Mouse (Mus musculus): ENCODE measurements around the gene Gm21985. TPM values are rescaled to one million over a fixed set of nuclear protein-coding genes. Genes with fewer than 3 reads are reported as not detected.

Gm21985 gene
- 0.40 TPM for polyA plus RNA-seq (2014; fragmentation: Illumina TruSeq; extraction: RNeasy Lipid Tissue Mini Kit (QIAGEN cat#74804); ENCODE audit: low read depth, low replicate concordance)

GRCm38 (mm10) chr2:112266242-112266592, at the start of gene Gm21985:
TSS of gene Gm21985 (plus strand) at chr2:112266314.

GRCm38 (mm10) chr2:112239212-112239934, 26.7 kb upstream of the Gm21985 start, which contains the start of gene Lpcat4:
TSS of gene Lpcat4 (plus strand) at chr2:112239468.

GRCm38 (mm10) chr2:112259241-112259962, 6.7 kb upstream of the Gm21985 start, which contains the start of gene Nutm1:
TSS of gene Nutm1 (minus strand) at chr2:112259291.

GRCm38 (mm10) chr2:112261748-112262653, 4.1 kb upstream of the Gm21985 start, which contains the start of gene Nop10:
TSS of gene Nop10 (plus strand) at chr2:112261926.

GRCm38 (mm10) chr2:112265448-112266241, 469 bp upstream of the Gm21985 start, which contains the start of gene Slc12a6:
TSS of gene Slc12a6 (plus strand) at chr2:112265825.

GRCm38 (mm10) chr2:112367726-112368673, 101.9 kb downstream of the Gm21985 start, which contains the start of gene Emc4:
TSS of gene Emc4 (minus strand) at chr2:112368027.

DNA sequence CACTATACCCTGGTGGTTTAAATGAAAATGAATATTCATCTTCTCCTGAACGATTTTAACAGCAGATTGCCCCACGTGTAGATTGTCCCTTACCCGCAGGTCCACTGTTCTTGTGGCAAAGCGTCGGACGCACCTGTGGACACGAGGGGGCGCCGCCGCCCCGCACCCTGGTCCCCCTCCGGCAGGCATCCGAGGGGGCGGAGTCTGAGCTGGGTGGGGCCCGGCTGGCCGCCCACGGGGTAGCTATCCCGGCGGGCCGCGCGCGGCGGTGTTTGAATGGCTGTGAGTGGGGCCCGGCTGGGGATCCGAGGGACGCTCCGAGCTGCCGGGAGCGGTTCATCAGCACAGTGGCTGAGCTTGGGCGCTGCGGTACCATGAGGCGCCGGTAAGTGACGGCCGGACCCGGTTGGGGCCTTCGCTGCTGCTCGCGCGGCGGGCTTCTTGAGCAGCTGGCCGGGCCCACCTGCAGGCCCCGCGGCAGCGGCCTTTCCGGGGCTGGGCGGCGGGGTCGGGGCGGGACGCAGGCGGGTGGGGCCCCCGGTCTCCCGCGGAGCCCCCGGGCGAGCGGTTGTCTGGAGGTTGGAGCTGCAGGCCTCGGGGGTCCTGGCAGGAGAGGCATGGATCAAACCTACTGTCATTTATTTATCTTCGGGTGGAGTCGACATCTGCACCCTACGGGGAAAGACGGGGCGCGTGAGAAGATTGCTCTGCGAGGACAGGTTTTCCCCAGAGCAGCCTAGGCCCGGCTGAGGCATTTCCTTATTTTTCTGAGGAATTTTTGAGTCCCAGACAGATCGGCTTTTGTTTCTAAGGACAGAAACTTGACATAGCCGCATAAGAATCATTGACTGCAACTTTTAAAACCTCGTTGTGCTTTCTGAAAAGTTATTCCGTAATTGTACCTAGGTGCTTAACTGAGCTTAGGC, 113.1 kb downstream of the Gm21985 start, which contains the start of gene Katnbl1:
Gene Katnbl1 (plus strand): TSS at position 239 of the 926 bp plus-strand sequence.

GRCm38 (mm10) chr2:112454862-112455564, 188.9 kb downstream of the Gm21985 start, which contains the start of gene Emc7:
TSS of gene Emc7 (plus strand) at chr2:112454997.

Other genes with a start within 250 kb of the Gm21985 start
- gene Olfr1311, start 241.9 kb upstream of the Gm21985 start, polyA plus RNA-seq (2014; fragmentation: Illumina TruSeq; extraction: RNeasy Lipid Tissue Mini Kit (QIAGEN cat#74804); ENCODE audit: low read depth, low replicate concordance), result not detected
- not detected for gene Olfr1312, start 216.1 kb upstream of the Gm21985 start, polyA plus RNA-seq (2014; fragmentation: Illumina TruSeq; extraction: RNeasy Lipid Tissue Mini Kit (QIAGEN cat#74804); ENCODE audit: low read depth, low replicate concordance)
- not detected for gene Olfr1313, start 188.5 kb upstream of the Gm21985 start, polyA plus RNA-seq (2014; fragmentation: Illumina TruSeq; extraction: RNeasy Lipid Tissue Mini Kit (QIAGEN cat#74804); ENCODE audit: low read depth, low replicate concordance)
- gene Olfr1314, start 169.5 kb upstream of the Gm21985 start, polyA plus RNA-seq (2014; fragmentation: Illumina TruSeq; extraction: RNeasy Lipid Tissue Mini Kit (QIAGEN cat#74804); ENCODE audit: low read depth, low replicate concordance), result not detected
- not detected for gene Olfr1315-ps1, start 150.9 kb upstream of the Gm21985 start, polyA plus RNA-seq (2014; fragmentation: Illumina TruSeq; extraction: RNeasy Lipid Tissue Mini Kit (QIAGEN cat#74804); ENCODE audit: low read depth, low replicate concordance)
- gene Olfr1316, start 131.3 kb upstream of the Gm21985 start, polyA plus RNA-seq (2014; fragmentation: Illumina TruSeq; extraction: RNeasy Lipid Tissue Mini Kit (QIAGEN cat#74804); ENCODE audit: low read depth, low replicate concordance), result not detected
- gene Olfr1317, start 126.0 kb upstream of the Gm21985 start, polyA plus RNA-seq (2014; fragmentation: Illumina TruSeq; extraction: RNeasy Lipid Tissue Mini Kit (QIAGEN cat#74804); ENCODE audit: low read depth, low replicate concordance), result not detected
- not detected for gene Olfr1318, start 112.1 kb upstream of the Gm21985 start, polyA plus RNA-seq (2014; fragmentation: Illumina TruSeq; extraction: RNeasy Lipid Tissue Mini Kit (QIAGEN cat#74804); ENCODE audit: low read depth, low replicate concordance)
- gene Lpcat4, start 26.8 kb upstream of the Gm21985 start, polyA plus RNA-seq (2014; fragmentation: Illumina TruSeq; extraction: RNeasy Lipid Tissue Mini Kit (QIAGEN cat#74804); ENCODE audit: low read depth, low replicate concordance), result not detected
- not detected for gene Nutm1, start 7.0 kb upstream of the Gm21985 start, polyA plus RNA-seq (2014; fragmentation: Illumina TruSeq; extraction: RNeasy Lipid Tissue Mini Kit (QIAGEN cat#74804); ENCODE audit: low read depth, low replicate concordance)
- gene Nop10, start 4.4 kb upstream of the Gm21985 start, polyA plus RNA-seq (2014; fragmentation: Illumina TruSeq; extraction: RNeasy Lipid Tissue Mini Kit (QIAGEN cat#74804); ENCODE audit: low read depth, low replicate concordance), result 48.2 TPM
- 44.4 TPM for gene Slc12a6, start 489 bp upstream of the Gm21985 start, polyA plus RNA-seq (2014; fragmentation: Illumina TruSeq; extraction: RNeasy Lipid Tissue Mini Kit (QIAGEN cat#74804); ENCODE audit: low read depth, low replicate concordance)
- gene Emc4, start 101.7 kb downstream of the Gm21985 start, polyA plus RNA-seq (2014; fragmentation: Illumina TruSeq; extraction: RNeasy Lipid Tissue Mini Kit (QIAGEN cat#74804); ENCODE audit: low read depth, low replicate concordance), result 91.9 TPM
- gene Katnbl1, start 112.9 kb downstream of the Gm21985 start, polyA plus RNA-seq (2014; fragmentation: Illumina TruSeq; extraction: RNeasy Lipid Tissue Mini Kit (QIAGEN cat#74804); ENCODE audit: low read depth, low replicate concordance), result 42.4 TPM
- 82.5 TPM for gene Emc7, start 188.7 kb downstream of the Gm21985 start, polyA plus RNA-seq (2014; fragmentation: Illumina TruSeq; extraction: RNeasy Lipid Tissue Mini Kit (QIAGEN cat#74804); ENCODE audit: low read depth, low replicate concordance)
- gene Chrm5, start 214.5 kb downstream of the Gm21985 start, polyA plus RNA-seq (2014; fragmentation: Illumina TruSeq; extraction: RNeasy Lipid Tissue Mini Kit (QIAGEN cat#74804); ENCODE audit: low read depth, low replicate concordance), result not detected
- 7.3 TPM for gene Aven, start 226.7 kb downstream of the Gm21985 start, polyA plus RNA-seq (2014; fragmentation: Illumina TruSeq; extraction: RNeasy Lipid Tissue Mini Kit (QIAGEN cat#74804); ENCODE audit: low read depth, low replicate concordance)

Measured in kidney, adult 10 weeks (tissue).